Comparison of ENCODE assay signal across 9 mouse cellular contexts in the genomic region with DNA sequence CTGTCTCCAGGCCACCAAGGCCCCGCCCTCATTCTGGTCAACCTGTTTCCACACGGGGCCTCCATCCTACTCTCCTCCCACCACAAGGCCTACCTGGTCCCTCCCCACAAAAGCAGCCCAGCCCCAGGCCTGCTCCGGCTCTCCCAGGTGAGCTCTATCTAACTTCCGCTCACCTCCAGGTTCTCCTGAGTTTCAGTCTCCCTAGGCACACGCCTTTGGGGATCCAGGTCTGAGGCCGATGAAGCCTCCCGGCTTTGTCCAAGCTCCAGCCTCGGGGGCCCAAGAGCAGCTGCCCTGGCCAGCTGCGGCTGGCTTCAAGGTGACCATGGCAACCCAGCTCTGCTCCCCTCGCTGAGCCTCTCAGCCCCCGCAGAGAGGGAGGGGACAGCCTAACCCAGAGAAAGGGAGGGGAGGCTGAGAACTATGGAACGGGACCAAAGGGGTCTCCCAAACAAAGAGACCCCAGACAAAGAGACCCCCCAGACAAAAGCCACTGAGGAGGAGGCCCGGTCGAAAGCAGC. TPM values are rescaled to one million over a fixed set of nuclear protein-coding genes. Genes with fewer than 3 reads are reported as not detected.
DNase-seq lines count a peak whose midpoint lies in the region; ATAC-seq and TF ChIP-seq lines count a peak whose summit lies in the region.
"Had no signal": no experiment of that assay in that cellular context is flagged by ENCODE, and none has a peak within 500 bp of the region (broad histone marks: within the 10 kb centered on the region; RNA-seq: fewer than 3 reads in every experiment).

No protein-coding gene starts in this region.

- H3K9ac ChIP-seq in heart, embryonic 11.5 days (ENCODE audit: low read depth, low read length) = peak overlapping the region; percentile 76
- H3K9ac ChIP-seq in forebrain, postnatal 0 days = peak overlapping the region; percentile 61

- DNase-seq in heart, adult 8-10 months (ENCODE audit: low spot score) = no peak
- DNase-seq in Muller cell, postnatal 12 days (ENCODE audit: inconsistent ontology term) = peak; percentile 76
- DNase-seq in forebrain, postnatal 0 days = peak; percentile 76
- peak; percentile 68 to 78 for DNase-seq in kidney, postnatal 4 days
- peak; percentile 93 for DNase-seq in retina, embryonic 14.5 days (ENCODE audit: low spot score)
- DNase-seq in left cerebral cortex, adult 18-20 months (ENCODE audit: low spot score in 2 of 2) = no peak
- DNase-seq in natural killer cell, adult 2 months (ENCODE audit: low spot score in 2 of 2) = no peak

- peaks cover 17% of the 10 kb centered on the region for H3K27me3 ChIP-seq in heart, embryonic 11.5 days (ENCODE audit: control insufficient read depth, insufficient read depth, low read length)
- no peaks in the 10 kb centered on the region for H3K27me3 ChIP-seq in forebrain, postnatal 0 days (ENCODE audit: insufficient read depth, low read length)

- peak overlapping the region; percentile 66 for H3K27ac ChIP-seq in heart, embryonic 11.5 days (ENCODE audit: low read depth, low read length)
- peak overlapping the region; percentile 91 for H3K27ac ChIP-seq in forebrain, postnatal 0 days (ENCODE audit: low read depth, low read length)

- H3K4me2 ChIP-seq in heart, embryonic 11.5 days = peak overlapping the region; percentile 75
- H3K4me2 ChIP-seq in forebrain, postnatal 0 days (ENCODE audit: low read depth) = peak overlapping the region; percentile 70

- H3K36me3 ChIP-seq in heart, embryonic 11.5 days (ENCODE audit: control insufficient read depth, insufficient read depth, low read length) = peaks cover 3% of the 10 kb centered on the region; the same call in 1 of the 2 replicates
- H3K36me3 ChIP-seq in forebrain, postnatal 0 days (ENCODE audit: insufficient read depth) = no peaks in the 10 kb centered on the region
- H3K36me3 ChIP-seq: G1E had no signal

- peaks cover 35% of the 10 kb centered on the region for H3K4me1 ChIP-seq in heart, embryonic 11.5 days (ENCODE audit: control insufficient read depth, insufficient read depth, low read length)
- peaks cover 20% of the 10 kb centered on the region; the same call in 1 of the 2 replicates for H3K4me1 ChIP-seq in forebrain, postnatal 0 days (ENCODE audit: insufficient read depth)

- no peak for TF ChIP-seq CTCF in forebrain, postnatal 0 days (IDR thresholded peaks at IDR 0.05; ENCODE audit: low read depth)

- peak overlapping the region; percentile 49 for H3K4me3 ChIP-seq in heart, embryonic 11.5 days (ENCODE audit: low read depth, low read length)
- peak overlapping the region; percentile 34 for H3K4me3 ChIP-seq in forebrain, postnatal 0 days (ENCODE audit: low read depth, low read length)

- 1% methylated on average over 14 of the region's 14 CpGs for WGBS in heart, embryonic 11.5 days (ENCODE audit: insufficient replicate concordance)
- 3% methylated on average over 12 of the region's 14 CpGs for WGBS in forebrain, postnatal 0 days

- no peak for ATAC-seq in heart, embryonic 11.5 days (replicated peaks; ENCODE audit: insufficient number of reproducible peaks, low FRiP score, low TSS enrichment)
- ATAC-seq in forebrain, postnatal 0 days = peak; percentile 47

- H3K9me3 ChIP-seq in heart, embryonic 11.5 days (replicated peaks; ENCODE audit: control insufficient read depth, low read length) = no peaks in the 10 kb centered on the region
- no peaks in the 10 kb centered on the region for H3K9me3 ChIP-seq in forebrain, postnatal 0 days (ENCODE audit: low read length)
- H3K9me3 ChIP-seq: G1E had no signal

RNA-seq across cellular contexts. Expression of gene Ddr1, which starts 0.6 kb away (rescaled TPM):
- 60.6 and 89.2 TPM in 2 replicates for polyA plus RNA-seq in heart, embryonic 11.5 days (2014; fragmentation: Nextera tagmentation; extraction: Ambion mirVana)
- total RNA-seq in heart, adult 8-10 months (2022) = 10 to 100 TPM; 23.8 to 30.0 (median 29.5) TPM
- 53.0 and 59.8 TPM in 2 replicates for total RNA-seq in forebrain, postnatal 0 days (2014; rRNA removed)
- polyA plus RNA-seq in forebrain, postnatal 0 days (2015; fragmentation: Nextera tagmentation; extraction: Ambion mirVana) = 37.3 and 51.2 TPM in 2 replicates
- 10 to 100 TPM; 49.0 to 51.5 TPM for total RNA-seq in left cerebral cortex, adult 18-20 months (2021)
- total RNA-seq: G1E had no signal

RNA-seq across cellular contexts. Expression of gene Gtf2h4, which starts 30.3 kb away (rescaled TPM):
- 30.1 and 31.1 TPM in 2 replicates for polyA plus RNA-seq in heart, embryonic 11.5 days (2014; fragmentation: Nextera tagmentation; extraction: Ambion mirVana)
- 10 to 100 TPM; 18.4 to 22.2 (median 21.2) TPM for total RNA-seq in heart, adult 8-10 months (2022)
- total RNA-seq in forebrain, postnatal 0 days (2014; rRNA removed) = 21.2 and 30.9 TPM in 2 replicates
- 20.9 and 22.1 TPM in 2 replicates for polyA plus RNA-seq in forebrain, postnatal 0 days (2015; fragmentation: Nextera tagmentation; extraction: Ambion mirVana)
- total RNA-seq in left cerebral cortex, adult 18-20 months (2021) = 10 to 100 TPM; 26.7 to 37.5 TPM

RNA-seq across cellular contexts. Expression of gene Vars2, which starts 36.4 kb away (rescaled TPM):
- 9.1 and 12.7 TPM in 2 replicates for polyA plus RNA-seq in heart, embryonic 11.5 days (2014; fragmentation: Nextera tagmentation; extraction: Ambion mirVana)
- total RNA-seq in heart, adult 8-10 months (2022) = 10 to 100 TPM; 30.4 to 34.9 (median 31.8) TPM
- total RNA-seq in forebrain, postnatal 0 days (2014; rRNA removed) = 29.5 and 42.0 TPM in 2 replicates
- 8.5 and 10.4 TPM in 2 replicates for polyA plus RNA-seq in forebrain, postnatal 0 days (2015; fragmentation: Nextera tagmentation; extraction: Ambion mirVana)
- total RNA-seq in left cerebral cortex, adult 18-20 months (2021) = 10 to 100 TPM; 34.3 to 35.1 TPM

Comparison
In these comparisons a context has a peak if more than half of its experiments do, and no peak if none do; other contexts are left out.
1. DNase-seq: peak in Muller cell, postnatal 12 days (single experiment), forebrain, postnatal 0 days (single experiment), kidney, postnatal 4 days (2 of 2) and retina, embryonic 14.5 days (single experiment); none in heart, adult 8-10 months (single experiment), left cerebral cortex, adult 18-20 months (0 of 2) and natural killer cell, adult 2 months (0 of 2).